Mouse (Mus musculus): ENCODE results near the gene Sesn1. TPM values are rescaled to one million over a fixed set of nuclear protein-coding genes. Genes with fewer than 3 reads are reported as not detected.

Gene Sesn1
- polyA plus RNA-seq, 1 experiment from 2014 or later, result 22.3 TPM

DNA sequence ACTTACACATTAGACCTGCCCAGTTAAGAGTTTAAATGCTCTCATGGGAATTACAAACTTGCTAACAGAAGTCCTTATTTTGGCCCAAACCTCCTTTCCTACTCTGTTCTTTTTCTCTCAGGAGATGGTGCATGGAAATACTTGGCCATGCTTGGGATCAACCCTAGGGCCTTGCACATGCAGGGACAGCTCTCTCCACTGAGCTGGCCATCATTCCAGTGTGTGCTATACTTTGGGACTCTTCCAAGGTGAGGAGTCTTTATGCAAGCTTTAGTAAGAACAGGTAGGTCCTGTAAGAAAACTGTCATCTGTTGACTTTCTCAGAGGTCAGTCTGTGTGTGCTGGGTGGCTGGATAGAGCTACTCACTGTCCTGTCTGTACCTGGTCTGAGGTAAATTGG, 80.8 kb downstream of the Sesn1 start:
- H3K9me3 ChIP-seq (replicated peaks), result no peaks in the 10 kb centered on the region
- no peak overlapping the region for H3K4me3 ChIP-seq (replicated peaks)
- H3K4me2 ChIP-seq, result 0 out of 2 replicates have a peak overlapping the region, but pooled peaks have one; percentile 5
- DNase-seq (no peak), ATAC-seq (ENCODE audit: low read depth) (no peak)
- no peak overlapping the region for H3K27ac ChIP-seq
- H3K4me1 ChIP-seq (replicated peaks), result peaks cover 51% of the 10 kb centered on the region
- H3K9ac ChIP-seq, result no peak overlapping the region
- no peaks in the 10 kb centered on the region for H3K27me3 ChIP-seq
- H3K36me3 ChIP-seq, result no peaks in the 10 kb centered on the region

DNA sequence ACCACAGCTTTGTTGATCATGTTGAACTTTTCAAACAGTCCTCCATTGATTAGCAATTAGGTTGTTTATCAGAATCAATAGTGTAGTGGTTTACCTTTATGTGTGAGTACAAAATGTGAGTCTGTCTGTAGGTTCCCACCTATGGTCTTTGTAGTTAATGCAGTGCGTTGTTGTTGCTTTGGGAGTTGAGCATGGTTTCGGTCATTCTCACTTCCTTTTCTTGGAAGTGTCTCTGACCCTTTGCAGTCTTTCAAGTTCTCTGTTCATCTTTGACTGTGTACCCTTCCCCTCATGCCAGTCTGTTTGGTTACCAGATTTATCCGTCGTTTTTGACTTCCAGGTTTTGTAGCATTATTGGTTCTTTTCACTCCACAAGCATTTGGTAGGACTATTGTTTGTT, 81.6 kb downstream of the Sesn1 start:
- no peak overlapping the region for H3K4me2 ChIP-seq
- no peak overlapping the region for H3K4me3 ChIP-seq (replicated peaks)
- peaks cover 5% of the 10 kb centered on the region for H3K36me3 ChIP-seq
- H3K4me1 ChIP-seq (replicated peaks), result peaks cover 51% of the 10 kb centered on the region
- no peak overlapping the region for H3K9ac ChIP-seq
- WGBS (ENCODE audit: insufficient replicate concordance), result 72% methylated on average over 4 of the region's 4 CpGs
- DNase-seq, result no peak
- no peak overlapping the region for H3K27ac ChIP-seq
- ATAC-seq (ENCODE audit: low read depth), result no peak
- H3K27me3 ChIP-seq, result no peaks in the 10 kb centered on the region
- no peaks in the 10 kb centered on the region for H3K9me3 ChIP-seq (replicated peaks)

DNA sequence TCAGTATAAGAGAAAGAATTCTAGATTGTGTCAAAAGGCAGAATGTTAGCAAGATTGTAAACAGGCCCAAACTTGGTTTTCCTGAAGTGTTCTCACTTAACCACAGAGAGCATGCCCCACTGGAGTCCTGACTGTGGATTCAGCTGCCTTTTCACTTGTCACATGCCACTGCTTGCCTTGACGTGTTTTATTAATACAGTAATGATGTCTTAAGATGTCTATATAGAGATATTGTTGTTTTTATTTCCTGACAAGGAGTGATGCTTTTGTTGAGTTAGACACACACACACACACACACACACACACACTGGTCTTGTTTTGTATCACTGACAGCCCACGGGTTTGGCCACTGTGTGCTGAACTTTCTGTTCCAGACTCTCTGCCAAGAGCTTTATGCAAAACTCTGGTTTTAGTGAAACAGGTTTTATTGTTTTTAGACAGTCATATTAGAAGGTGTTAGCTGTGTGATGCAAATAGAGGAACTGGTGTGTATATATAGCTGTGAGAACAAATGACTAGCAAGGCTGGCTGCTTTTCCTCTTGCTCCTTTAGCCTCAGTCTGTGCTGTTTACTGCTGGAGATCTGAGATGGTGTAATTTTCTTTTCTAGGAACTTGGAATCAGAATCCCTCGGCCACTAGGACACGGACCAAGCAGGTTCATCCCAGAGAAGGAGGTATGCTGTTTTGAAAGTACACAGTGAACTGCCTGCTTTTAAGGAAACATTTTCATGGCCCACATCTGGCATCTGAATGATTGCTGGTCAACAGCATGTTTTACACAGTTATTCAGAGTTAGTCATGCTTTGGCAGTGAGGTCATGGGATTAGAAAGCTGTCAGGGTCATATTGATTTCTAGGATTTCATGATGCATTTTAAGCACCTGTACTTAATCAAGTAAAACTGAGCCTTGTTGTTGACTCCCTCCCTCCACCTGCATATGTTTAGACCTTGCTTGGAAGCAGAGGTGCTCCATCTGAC, 84.0 kb downstream of the Sesn1 start:
- no peak overlapping the region for H3K27ac ChIP-seq
- H3K9ac ChIP-seq, result no peak overlapping the region

DNA sequence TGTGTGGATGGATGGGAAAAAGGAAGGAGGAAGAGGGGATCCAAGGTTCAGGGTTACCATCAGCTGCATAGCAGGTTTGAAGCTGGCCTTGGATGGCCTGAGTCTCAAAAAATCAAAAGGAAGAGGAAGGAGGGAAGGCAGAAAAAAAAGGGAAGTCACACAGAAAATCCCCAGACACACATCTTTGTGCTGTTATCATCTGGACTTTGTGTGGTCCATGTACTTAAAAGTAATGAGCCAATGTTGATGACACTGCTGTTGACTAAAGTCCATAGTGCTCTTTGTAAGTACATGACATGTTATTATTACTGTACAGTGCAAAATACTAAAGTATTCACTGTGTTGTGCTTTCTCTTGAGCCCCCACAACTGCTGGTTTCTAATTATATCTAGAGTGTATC, 86.7 kb downstream of the Sesn1 start:
- no peak overlapping the region for H3K9ac ChIP-seq
- no peaks in the 10 kb centered on the region for H3K27me3 ChIP-seq
- H3K4me1 ChIP-seq (replicated peaks), result peaks cover 17% of the 10 kb centered on the region
- H3K9me3 ChIP-seq (replicated peaks), result no peaks in the 10 kb centered on the region
- H3K4me3 ChIP-seq (replicated peaks), result no peak overlapping the region
- DNase-seq (no peak), ATAC-seq (ENCODE audit: low read depth) (no peak)
- H3K4me2 ChIP-seq, result no peak overlapping the region
- peaks cover 41% of the 10 kb centered on the region for H3K36me3 ChIP-seq
- no peak overlapping the region; the same call in 1 of the 2 replicates for H3K27ac ChIP-seq

More for the DNA sequence above, 84.0 kb downstream of the Sesn1 start:
- no peak for DNase-seq
- ATAC-seq (ENCODE audit: low read depth), result no peak
- 62% methylated on average over 4 of the region's 4 CpGs for WGBS (ENCODE audit: insufficient replicate concordance)
- Histone ChIP-seq H3K36me3 (peaks cover 20% of the 10 kb centered on the region), H3K9me3 (replicated peaks) (no peaks in the 10 kb centered on the region), H3K27me3 (no peaks in the 10 kb centered on the region), H3K4me1 (replicated peaks) (peaks cover 37% of the 10 kb centered on the region), H3K4me2 (no peak overlapping the region), H3K4me3 (replicated peaks) (no peak overlapping the region)

DNA sequence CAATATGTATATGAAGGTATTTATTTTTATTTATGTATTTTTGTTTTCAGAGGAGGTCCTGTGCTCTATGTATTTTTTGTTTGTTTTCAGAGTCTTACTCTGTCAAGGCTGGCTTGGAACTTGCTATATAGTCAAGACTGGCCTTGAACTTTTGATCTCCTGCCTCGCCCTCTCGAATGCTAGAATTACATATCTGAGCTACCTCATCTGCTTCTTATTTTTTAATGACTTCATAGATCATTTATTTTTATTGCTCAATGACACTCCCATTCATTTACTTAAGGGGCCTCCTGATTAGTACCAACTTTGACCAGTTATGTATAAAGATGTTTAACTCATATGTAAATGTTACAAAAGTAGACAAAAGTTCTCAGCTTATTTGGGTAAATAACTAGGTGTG, 87.1 kb downstream of the Sesn1 start:
- Histone ChIP-seq H3K4me1 (replicated peaks) (peaks cover 16% of the 10 kb centered on the region), H3K4me2 (no peak overlapping the region), H3K9ac (no peak overlapping the region), H3K27me3 (no peaks in the 10 kb centered on the region), H3K4me3 (replicated peaks) (no peak overlapping the region), H3K36me3 (peaks cover 46% of the 10 kb centered on the region), H3K9me3 (replicated peaks) (no peaks in the 10 kb centered on the region), H3K27ac (no peak overlapping the region)
- ATAC-seq (ENCODE audit: low read depth), result no peak
- DNase-seq, result no peak
- WGBS (ENCODE audit: insufficient replicate concordance), result 82% methylated on average over 2 of the region's 2 CpGs

DNA sequence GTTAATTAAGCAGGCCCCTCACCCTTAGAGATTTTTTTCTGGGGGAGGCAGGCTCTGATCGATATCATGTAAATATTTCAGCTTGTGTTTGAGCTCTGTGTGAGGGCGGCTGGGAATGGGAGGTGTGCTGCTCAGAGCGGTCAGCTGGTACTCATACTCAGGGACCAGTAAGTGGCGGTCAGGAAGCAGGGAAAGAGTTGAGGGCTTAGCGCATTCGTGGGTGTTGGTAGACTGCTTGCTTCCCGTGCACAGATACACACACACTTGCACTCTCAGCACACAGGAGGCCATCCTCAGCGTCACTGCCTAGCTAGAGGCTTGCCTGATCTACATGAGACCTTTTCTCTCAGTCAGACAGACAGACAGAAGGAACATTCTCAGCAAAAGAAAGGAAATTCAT, 91.7 kb downstream of the Sesn1 start:
- Histone ChIP-seq H3K27ac (no peak overlapping the region), H3K27me3 (no peaks in the 10 kb centered on the region), H3K4me3 (replicated peaks) (no peak overlapping the region), H3K9me3 (replicated peaks) (no peaks in the 10 kb centered on the region), H3K9ac (no peak overlapping the region), H3K4me2 (no peak overlapping the region), H3K36me3 (peaks cover 78% of the 10 kb centered on the region), H3K4me1 (replicated peaks) (no peaks in the 10 kb centered on the region)
- DNase-seq, result no peak
- 81% methylated on average over 8 of the region's 8 CpGs for WGBS (ENCODE audit: insufficient replicate concordance)
- no peak for ATAC-seq (ENCODE audit: low read depth)

DNA sequence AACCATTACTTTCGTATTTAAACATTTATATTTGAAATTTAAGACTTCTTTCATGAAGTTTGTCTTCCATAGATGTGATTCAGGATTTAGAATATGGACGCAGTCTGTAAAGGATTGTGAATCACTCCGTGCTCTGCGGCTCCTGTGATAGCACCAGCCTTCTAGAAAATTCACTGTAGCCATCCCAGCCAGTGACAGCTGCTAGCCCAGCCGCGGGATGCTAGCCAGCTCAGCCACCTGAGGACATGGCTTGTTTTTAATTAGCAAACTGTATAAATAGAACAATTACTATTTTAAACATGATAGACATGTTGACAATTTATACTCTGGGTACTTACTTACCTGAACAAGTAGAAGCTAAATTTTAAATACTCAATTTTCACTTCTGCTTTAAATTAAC, 92.1 kb downstream of the Sesn1 start:
- Histone ChIP-seq H3K27me3 (no peaks in the 10 kb centered on the region), H3K9ac (no peak overlapping the region), H3K36me3 (peaks cover 78% of the 10 kb centered on the region), H3K4me3 (replicated peaks) (no peak overlapping the region), H3K27ac (no peak overlapping the region), H3K4me1 (replicated peaks) (no peaks in the 10 kb centered on the region), H3K4me2 (no peak overlapping the region), H3K9me3 (replicated peaks) (no peaks in the 10 kb centered on the region)
- 90% methylated on average over 6 of the region's 6 CpGs for WGBS (ENCODE audit: insufficient replicate concordance)
- ATAC-seq (ENCODE audit: low read depth) (no peak), DNase-seq (no peak)

DNA sequence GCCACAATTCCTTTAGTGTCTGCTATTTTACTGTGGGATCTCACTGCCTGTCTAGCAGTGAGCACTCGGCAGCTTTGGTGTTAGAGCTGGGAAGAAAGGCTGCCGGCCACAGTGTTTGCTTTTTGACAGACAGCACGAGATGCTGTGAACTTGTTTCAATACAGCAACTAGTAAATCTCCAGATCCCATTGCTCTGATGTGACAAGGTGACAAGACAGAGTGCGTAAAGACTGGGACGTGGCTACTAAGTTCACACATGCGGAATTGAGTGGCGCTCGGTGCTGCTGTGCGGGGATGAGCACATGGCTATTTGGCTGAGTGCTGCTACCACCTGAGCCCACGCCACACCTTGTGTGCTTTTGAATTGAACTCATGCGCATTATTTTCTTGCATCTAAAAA, 97.7 kb downstream of the Sesn1 start:
- H3K4me3 ChIP-seq (replicated peaks), result no peak overlapping the region
- 91% methylated on average over 11 of the region's 11 CpGs for WGBS (ENCODE audit: insufficient replicate concordance)
- no peak overlapping the region for H3K4me2 ChIP-seq
- no peak for ATAC-seq (ENCODE audit: low read depth)
- no peak for DNase-seq
- H3K9ac ChIP-seq, result no peak overlapping the region
- 0 out of 2 replicates have a peak overlapping the region, but pooled peaks have one; percentile 10 for H3K27ac ChIP-seq
- no peaks in the 10 kb centered on the region for H3K9me3 ChIP-seq (replicated peaks)
- H3K36me3 ChIP-seq, result peaks cover 62% of the 10 kb centered on the region
- peaks cover 37% of the 10 kb centered on the region for H3K4me1 ChIP-seq (replicated peaks)
- H3K27me3 ChIP-seq, result no peaks in the 10 kb centered on the region

DNA sequence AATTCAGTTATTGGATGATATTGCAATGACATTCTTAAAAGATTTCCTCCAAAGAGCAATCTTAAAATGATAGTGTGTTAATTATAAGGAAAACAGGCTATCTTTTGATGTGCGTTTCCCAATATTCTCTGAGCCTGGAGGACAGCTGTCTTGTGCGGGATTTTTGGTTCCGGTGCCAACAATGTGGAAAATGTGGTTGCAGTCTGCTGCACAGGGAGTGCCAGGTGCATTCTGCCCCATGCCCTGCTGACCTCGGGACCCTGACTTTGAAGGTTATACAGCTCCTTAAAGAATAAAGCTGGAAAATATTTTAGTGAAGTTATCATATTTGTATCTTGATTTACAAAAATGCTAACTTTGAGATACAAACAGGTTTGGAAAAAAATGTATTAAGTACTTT, 98.2 kb downstream of the Sesn1 start:
- Histone ChIP-seq H3K36me3 (peaks cover 57% of the 10 kb centered on the region), H3K4me1 (replicated peaks) (peaks cover 42% of the 10 kb centered on the region), H3K9ac (no peak overlapping the region), H3K4me3 (replicated peaks) (no peak overlapping the region), H3K9me3 (replicated peaks) (no peaks in the 10 kb centered on the region), H3K4me2 (no peak overlapping the region), H3K27me3 (no peaks in the 10 kb centered on the region), H3K27ac (no peak overlapping the region)
- ATAC-seq (ENCODE audit: low read depth) (no peak), DNase-seq (no peak)
- 83% methylated on average over 4 of the region's 4 CpGs for WGBS (ENCODE audit: insufficient replicate concordance)

DNA sequence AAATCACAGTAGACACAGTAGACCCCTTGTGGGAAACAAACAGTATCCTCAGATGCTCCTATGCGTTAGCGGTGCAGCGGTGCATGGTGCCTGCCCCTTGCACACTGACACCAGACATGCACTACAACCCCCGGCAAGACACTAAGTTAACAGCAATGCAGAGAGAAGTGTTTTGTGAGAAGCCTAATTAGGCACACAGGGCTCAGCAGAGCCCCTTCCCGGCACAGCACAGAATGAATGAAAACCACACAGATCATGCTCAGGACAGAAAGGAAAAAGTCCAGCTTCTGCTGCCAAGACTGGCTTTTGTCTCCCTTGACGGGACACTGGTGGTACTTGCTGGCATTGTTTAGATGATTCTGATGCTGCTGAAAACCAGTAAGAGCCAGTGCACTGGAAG, 99.2 kb downstream of the Sesn1 start:
- 81% methylated on average over 6 of the region's 6 CpGs for WGBS (ENCODE audit: insufficient replicate concordance)
- Histone ChIP-seq H3K36me3 (peaks cover 48% of the 10 kb centered on the region), H3K4me1 (replicated peaks) (peaks cover 51% of the 10 kb centered on the region)

DNA sequence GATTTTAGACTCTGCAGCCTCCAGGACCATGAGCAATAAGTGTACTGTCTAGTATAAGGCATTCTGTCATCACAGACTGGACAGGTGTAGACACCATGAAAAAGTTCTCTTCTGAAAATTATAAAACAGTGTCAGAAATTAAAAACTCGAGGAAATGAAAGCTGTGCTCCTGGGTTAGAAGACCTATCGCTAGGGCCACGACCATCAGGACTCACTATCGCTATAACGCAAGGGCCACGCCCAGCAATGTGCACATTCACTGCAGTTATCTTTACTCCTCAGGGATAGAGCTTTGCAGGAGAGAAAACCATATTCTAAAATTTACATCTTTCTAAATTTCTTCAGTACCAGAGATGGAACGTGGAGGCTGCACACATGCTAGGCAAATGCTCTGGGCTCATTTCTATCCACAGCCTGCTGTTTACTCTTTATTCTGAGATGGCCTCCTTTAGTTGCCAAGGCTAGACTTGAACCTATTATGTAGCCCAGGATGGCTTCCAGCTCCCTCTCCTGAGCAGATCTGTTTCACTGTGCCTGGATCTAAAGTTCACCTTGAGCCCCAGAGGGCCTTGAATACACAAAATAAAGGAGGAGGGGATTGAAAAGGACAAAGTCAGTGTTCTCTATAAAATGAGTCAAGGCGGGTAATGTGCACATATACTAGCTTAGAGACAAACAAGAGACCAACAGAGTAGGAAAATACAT, 102.7 kb downstream of the Sesn1 start:
- H3K9me3 ChIP-seq (replicated peaks), result no peaks in the 10 kb centered on the region
- ATAC-seq (ENCODE audit: low read depth) (peak; percentile 98), DNase-seq (peak; percentile 85)
- H3K27me3 ChIP-seq, result no peaks in the 10 kb centered on the region
- H3K9ac ChIP-seq, result peak overlapping the region; percentile 51
- peaks cover 65% of the 10 kb centered on the region for H3K4me1 ChIP-seq (replicated peaks)
- peaks cover 15% of the 10 kb centered on the region for H3K36me3 ChIP-seq
- H3K27ac ChIP-seq, result peak overlapping the region; percentile 87
- 28% methylated on average over 8 of the region's 8 CpGs for WGBS (ENCODE audit: insufficient replicate concordance)
- peak overlapping the region; percentile 15; the same call in 1 of the 2 replicates for H3K4me3 ChIP-seq (replicated peaks)
- peak overlapping the region; percentile 58 for H3K4me2 ChIP-seq

More for the DNA sequence above, 99.2 kb downstream of the Sesn1 start:
- Histone ChIP-seq H3K9me3 (replicated peaks) (no peaks in the 10 kb centered on the region), H3K27me3 (no peaks in the 10 kb centered on the region), H3K4me3 (replicated peaks) (no peak overlapping the region), H3K27ac (peak overlapping the region; percentile 34), H3K9ac (no peak overlapping the region), H3K4me2 (no peak overlapping the region)
- ATAC-seq (ENCODE audit: low read depth), result no peak
- no peak for DNase-seq

All from liver, embryonic 13.5 days (tissue).